Mouse (Mus musculus): ENCODE results near the gene Tbk1. TPM values are rescaled to one million over a fixed set of nuclear protein-coding genes. Genes with fewer than 3 reads are reported as not detected.

Tbk1 gene
- polyA plus RNA-seq, 1 experiment from 2014 or later, result 28.4 TPM

DNA sequence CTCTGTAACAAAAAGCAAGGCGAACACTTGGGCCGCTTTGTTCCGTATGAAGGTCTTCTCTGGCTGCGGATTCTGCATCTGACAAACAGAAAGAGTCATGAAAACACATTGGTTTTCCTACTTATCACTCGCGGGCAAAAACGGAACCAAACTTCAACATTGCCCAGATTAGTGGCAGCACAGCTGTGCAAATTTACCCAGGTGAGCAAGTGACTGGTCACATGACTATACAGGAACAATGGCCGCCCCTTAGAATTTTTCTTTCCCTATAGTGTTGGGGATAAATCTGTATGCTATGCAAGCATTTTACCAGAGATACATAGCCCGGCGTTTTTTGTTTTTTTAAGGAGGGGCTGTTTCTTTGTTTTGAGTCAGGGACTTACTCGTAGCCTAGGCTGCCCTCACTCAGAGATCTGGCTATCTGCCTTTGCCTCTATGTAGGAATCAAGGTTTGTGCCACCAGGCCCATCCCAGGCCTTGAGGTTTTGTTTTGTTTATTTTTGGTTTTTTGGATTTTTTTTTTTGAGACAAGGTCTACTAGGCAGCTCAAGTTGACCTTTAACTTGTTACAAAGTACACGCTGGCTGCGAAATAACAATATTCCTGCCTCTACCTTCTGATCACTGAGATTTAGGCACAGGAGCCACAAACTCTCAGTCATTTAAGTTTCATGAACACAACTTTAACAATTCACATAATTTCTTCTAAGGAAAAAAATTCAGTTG, 28.7 kb upstream of the Tbk1 start:
- ATAC-seq (ENCODE audit: low FRiP score, low read depth), result no peak
- no peak overlapping the region for H3K27ac ChIP-seq (replicated peaks)
- WGBS, result 93% methylated on average over 13 of the region's 13 CpGs
- H3K27me3 ChIP-seq, result no peaks in the 10 kb centered on the region
- no peak overlapping the region for H3K4me3 ChIP-seq
- no peak overlapping the region for H3K4me2 ChIP-seq
- no peaks in the 10 kb centered on the region for H3K9me3 ChIP-seq
- H3K36me3 ChIP-seq, result peaks cover 82% of the 10 kb centered on the region
- H3K4me1 ChIP-seq (replicated peaks), result no peaks in the 10 kb centered on the region
- no peak overlapping the region for H3K9ac ChIP-seq

DNA sequence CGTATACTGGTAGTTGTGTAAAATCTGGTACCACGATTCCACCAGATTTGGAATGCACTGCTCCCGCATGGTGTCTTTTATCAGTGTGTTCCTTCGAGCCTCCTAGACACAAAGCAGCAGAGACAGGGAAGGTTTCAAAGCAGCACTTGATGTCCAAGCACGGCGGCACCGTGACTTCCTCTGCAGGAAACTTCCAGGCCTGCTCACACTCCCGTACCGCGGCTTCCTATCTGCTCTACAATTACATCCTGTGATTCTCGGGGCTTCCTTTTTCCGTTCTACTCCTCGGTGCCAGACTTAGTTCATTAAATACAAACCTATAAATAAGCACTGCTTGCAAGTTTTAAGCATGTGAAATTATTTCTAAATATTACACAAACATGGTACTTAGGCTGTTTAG, 27.0 kb upstream of the Tbk1 start:
- Histone ChIP-seq H3K27me3 (no peaks in the 10 kb centered on the region), H3K27ac (replicated peaks) (no peak overlapping the region), H3K4me1 (replicated peaks) (no peaks in the 10 kb centered on the region), H3K9me3 (no peaks in the 10 kb centered on the region), H3K9ac (no peak overlapping the region), H3K36me3 (peaks cover 79% of the 10 kb centered on the region), H3K4me2 (no peak overlapping the region), H3K4me3 (no peak overlapping the region)
- no peak for ATAC-seq (ENCODE audit: low FRiP score, low read depth)
- 93% methylated on average over 13 of the region's 13 CpGs for WGBS

DNA sequence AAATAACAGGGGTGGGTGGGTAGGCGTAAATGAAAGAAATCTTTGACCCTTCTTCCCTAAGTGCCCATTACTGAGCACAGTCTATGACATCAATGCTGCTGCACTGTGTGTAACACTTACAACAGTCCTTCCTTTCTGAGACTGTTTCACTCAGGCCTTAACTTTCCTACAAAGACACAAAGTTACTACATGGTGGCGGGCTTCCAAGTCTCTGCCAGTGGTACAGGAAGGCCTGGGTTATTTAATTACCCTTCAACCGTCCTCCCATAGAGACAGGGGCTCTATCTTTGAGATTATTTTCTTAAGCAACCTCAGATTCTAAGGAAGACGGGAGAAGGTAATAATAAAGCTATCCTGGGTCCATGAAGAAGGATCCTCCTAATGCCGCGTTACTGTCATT, 25.9 kb upstream of the Tbk1 start:
- Histone ChIP-seq H3K9me3 (no peaks in the 10 kb centered on the region), H3K36me3 (peaks cover 77% of the 10 kb centered on the region), H3K4me1 (replicated peaks) (no peaks in the 10 kb centered on the region), H3K4me3 (no peak overlapping the region), H3K27ac (replicated peaks) (no peak overlapping the region), H3K9ac (no peak overlapping the region), H3K27me3 (no peaks in the 10 kb centered on the region), H3K4me2 (no peak overlapping the region)
- WGBS, result 91% methylated on average over 6 of the region's 6 CpGs
- no peak for ATAC-seq (ENCODE audit: low FRiP score, low read depth)

DNA sequence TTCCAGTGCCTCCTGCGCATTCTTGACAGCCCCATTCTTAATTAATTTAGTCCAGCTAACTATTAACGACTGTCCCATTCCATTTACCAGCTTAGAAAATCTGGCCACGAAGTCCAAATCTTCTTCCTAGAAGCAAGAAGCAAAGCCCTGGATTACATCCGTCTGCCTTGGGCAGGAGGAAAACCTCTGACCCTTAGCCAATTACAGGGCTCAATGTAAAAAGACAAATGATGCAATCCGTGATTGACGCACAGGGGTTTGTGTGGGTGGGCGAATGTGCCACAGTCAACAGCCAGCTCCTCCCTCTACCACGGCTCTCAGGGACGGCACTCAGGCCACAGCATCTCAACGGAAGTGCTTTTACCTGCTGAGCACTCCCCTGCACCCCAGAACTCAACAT, 25.0 kb upstream of the Tbk1 start:
- WGBS, result 77% methylated on average over 10 of the region's 10 CpGs
- no peak overlapping the region for H3K27ac ChIP-seq (replicated peaks)
- H3K4me1 ChIP-seq (replicated peaks), result no peaks in the 10 kb centered on the region
- peaks cover 77% of the 10 kb centered on the region for H3K36me3 ChIP-seq
- H3K4me3 ChIP-seq, result no peak overlapping the region
- ATAC-seq (ENCODE audit: low FRiP score, low read depth), result no peak
- H3K27me3 ChIP-seq, result no peaks in the 10 kb centered on the region
- no peak overlapping the region for H3K4me2 ChIP-seq
- no peaks in the 10 kb centered on the region for H3K9me3 ChIP-seq
- no peak overlapping the region for H3K9ac ChIP-seq

DNA sequence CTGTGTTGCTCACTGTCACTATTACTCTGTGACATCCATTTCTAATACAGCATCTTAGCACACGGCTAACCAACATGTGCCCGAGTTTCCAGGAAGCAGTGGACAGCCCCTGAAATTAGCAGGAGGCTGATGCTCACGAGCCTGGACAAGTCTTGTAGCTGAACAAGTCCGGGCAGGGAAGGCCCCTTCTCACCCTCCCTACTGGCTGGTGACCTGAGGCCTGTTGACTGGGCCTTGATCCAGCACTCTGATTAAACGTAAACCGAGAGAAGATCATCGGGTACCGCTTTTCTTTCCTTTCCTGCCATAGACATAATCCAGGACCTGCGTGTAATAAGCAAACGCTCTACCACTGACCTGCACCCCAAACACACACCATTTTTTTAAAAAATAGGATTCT, 21.6 kb upstream of the Tbk1 start:
- no peak for ATAC-seq (ENCODE audit: low FRiP score, low read depth)

DNA sequence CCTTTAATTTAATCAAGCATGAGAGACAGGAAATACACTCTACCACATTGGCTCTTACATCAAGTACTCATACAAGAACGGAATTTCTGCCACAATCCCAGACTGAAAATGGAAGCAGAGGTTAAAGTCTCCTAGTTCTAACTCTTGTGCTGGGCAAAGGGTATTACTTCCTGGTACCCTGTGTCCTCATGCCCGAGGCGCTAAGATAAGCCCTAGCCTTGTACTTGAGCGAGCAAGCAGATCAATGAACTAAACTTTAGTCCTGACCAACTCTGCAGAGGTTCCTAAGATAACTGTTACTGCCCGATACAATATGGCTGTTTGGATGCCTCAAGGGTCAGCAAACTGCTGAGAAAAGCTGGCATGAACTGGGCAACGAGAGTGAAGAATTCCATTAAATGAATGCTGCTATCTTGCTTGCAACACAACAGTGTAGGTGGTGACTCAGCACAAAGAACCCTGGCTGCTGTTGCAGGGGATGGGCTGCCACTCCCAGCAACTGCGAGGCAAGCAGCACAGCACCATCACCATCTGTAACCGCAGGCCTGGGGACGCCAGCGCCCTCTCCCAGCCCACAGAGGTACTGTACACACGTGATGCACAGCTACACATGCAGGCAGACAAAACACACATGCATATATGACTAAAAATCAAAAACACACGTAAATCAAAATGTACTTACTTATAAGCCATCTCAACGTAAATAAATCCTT, 18.2 kb upstream of the Tbk1 start:
- Histone ChIP-seq H3K4me1 (replicated peaks) (no peaks in the 10 kb centered on the region), H3K36me3 (peaks cover 83% of the 10 kb centered on the region), H3K27ac (replicated peaks) (no peak overlapping the region), H3K9me3 (no peaks in the 10 kb centered on the region), H3K4me2 (no peak overlapping the region), H3K9ac (no peak overlapping the region), H3K27me3 (no peaks in the 10 kb centered on the region), H3K4me3 (no peak overlapping the region)
- WGBS, result 94% methylated on average over 13 of the region's 13 CpGs
- ATAC-seq (ENCODE audit: low FRiP score, low read depth), result no peak

More for the DNA sequence above, 21.6 kb upstream of the Tbk1 start:
- no peaks in the 10 kb centered on the region for H3K4me1 ChIP-seq (replicated peaks)
- H3K36me3 ChIP-seq, result peaks cover 88% of the 10 kb centered on the region
- no peak overlapping the region for H3K9ac ChIP-seq
- 94% methylated on average over 10 of the region's 10 CpGs for WGBS
- H3K4me2 ChIP-seq, result no peak overlapping the region
- H3K27ac ChIP-seq (replicated peaks), result no peak overlapping the region
- no peak overlapping the region for H3K4me3 ChIP-seq
- no peaks in the 10 kb centered on the region for H3K9me3 ChIP-seq
- H3K27me3 ChIP-seq, result no peaks in the 10 kb centered on the region

DNA sequence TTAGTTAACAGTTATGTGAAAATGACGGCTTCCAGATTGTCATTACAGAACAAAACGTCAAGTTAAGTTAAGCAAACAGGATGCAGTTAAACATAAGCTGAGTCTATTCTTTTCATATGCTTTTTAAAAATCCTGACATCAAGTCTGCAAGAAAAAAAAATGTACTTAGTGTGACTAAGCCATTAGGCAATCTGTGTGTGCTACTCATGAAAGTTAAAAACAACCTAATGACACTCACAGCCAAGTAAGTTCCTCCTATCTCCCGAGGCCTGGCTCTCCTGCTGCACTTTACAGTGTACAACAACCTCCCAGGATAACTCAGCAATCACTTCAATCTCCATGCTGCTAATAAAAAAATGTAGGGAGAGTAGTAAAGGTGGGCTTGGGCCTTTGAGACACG, 17.0 kb upstream of the Tbk1 start:
- Histone ChIP-seq H3K4me2 (no peak overlapping the region), H3K27me3 (no peaks in the 10 kb centered on the region)

DNA sequence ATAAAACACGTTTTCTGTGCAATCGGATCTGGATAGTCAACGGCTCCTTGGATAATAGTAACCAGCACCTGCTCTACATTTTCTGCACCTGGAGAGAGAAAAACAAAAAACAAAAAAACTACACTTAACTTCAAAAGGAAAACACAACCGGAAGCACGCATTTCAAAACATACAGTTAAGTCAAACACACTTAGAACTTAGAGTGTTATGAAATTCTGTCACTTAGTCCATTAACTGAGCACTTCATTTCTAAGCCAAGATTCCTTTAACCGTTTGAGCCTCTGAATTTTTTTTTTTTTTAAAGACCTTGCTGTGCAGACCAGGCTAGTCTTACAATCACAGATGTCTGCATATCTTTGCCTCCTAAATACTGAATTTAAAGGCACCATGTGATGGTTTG, 14.7 kb upstream of the Tbk1 start:
- Histone ChIP-seq H3K9ac (no peak overlapping the region), H3K27me3 (no peaks in the 10 kb centered on the region), H3K4me2 (no peak overlapping the region), H3K9me3 (no peaks in the 10 kb centered on the region), H3K4me1 (replicated peaks) (no peaks in the 10 kb centered on the region), H3K27ac (replicated peaks) (no peak overlapping the region), H3K36me3 (peaks cover 75% of the 10 kb centered on the region), H3K4me3 (no peak overlapping the region)
- no peak for ATAC-seq (ENCODE audit: low FRiP score, low read depth)
- 90% methylated on average over 6 of the region's 6 CpGs for WGBS

More for the DNA sequence above, 17.0 kb upstream of the Tbk1 start:
- H3K36me3 ChIP-seq, result peaks cover 87% of the 10 kb centered on the region
- 91% methylated on average over 4 of the region's 4 CpGs for WGBS
- ATAC-seq (ENCODE audit: low FRiP score, low read depth), result no peak
- H3K9me3 ChIP-seq, result no peaks in the 10 kb centered on the region
- no peak overlapping the region for H3K27ac ChIP-seq (replicated peaks)
- H3K4me1 ChIP-seq (replicated peaks), result no peaks in the 10 kb centered on the region
- no peak overlapping the region for H3K9ac ChIP-seq
- no peak overlapping the region for H3K4me3 ChIP-seq

DNA sequence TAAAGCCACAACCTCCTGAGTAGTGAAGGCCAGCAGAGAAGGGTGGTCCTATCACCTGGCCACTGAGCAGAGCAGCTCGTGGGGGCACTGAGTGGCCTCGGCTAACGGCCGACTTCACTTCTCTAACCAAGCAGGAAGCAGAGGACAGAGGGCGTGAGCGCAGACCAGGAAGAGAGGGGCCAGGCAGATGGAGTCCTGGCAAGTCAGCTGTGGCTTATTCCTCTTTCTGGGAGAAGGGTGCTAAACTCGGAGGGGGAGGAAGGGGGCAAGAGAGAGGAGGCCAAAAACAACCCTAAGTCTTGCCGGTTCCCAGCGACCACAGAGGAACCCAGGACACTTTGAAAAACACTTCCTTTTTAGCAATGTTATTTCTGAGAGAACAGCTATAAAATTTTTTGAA, 10.0 kb upstream of the Tbk1 start:
- Histone ChIP-seq H3K36me3 (peaks cover 56% of the 10 kb centered on the region), H3K4me2 (no peak overlapping the region), H3K27me3 (no peaks in the 10 kb centered on the region), H3K27ac (replicated peaks) (no peak overlapping the region), H3K9ac (no peak overlapping the region), H3K9me3 (no peaks in the 10 kb centered on the region), H3K4me1 (replicated peaks) (no peaks in the 10 kb centered on the region), H3K4me3 (no peak overlapping the region)
- ATAC-seq (ENCODE audit: low FRiP score, low read depth), result no peak
- WGBS, result 89% methylated on average over 9 of the region's 9 CpGs

DNA sequence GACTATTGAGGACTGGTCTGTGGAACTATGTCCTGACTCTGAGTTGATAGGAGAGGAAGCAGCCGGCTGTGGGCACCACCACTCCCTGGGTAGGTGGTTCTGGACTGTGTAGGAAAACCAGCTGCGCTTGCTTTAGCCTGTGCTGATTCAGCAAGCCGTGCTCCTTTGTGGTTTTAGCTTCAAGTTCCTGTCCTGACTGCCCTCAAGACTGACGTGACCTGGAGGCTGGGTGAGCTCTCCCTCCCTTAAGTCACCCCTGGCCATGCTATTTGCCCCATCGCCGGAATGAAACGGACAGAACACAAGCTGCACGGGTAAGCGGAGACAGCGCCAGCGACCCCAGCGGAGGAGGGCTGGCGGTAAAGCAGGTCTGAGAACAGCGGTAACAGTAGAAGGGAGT, 4.5 kb upstream of the Tbk1 start:
- peaks cover 24% of the 10 kb centered on the region for H3K36me3 ChIP-seq
- no peak overlapping the region for H3K4me3 ChIP-seq
- H3K27me3 ChIP-seq, result no peaks in the 10 kb centered on the region
- no peaks in the 10 kb centered on the region for H3K9me3 ChIP-seq
- no peak for ATAC-seq (ENCODE audit: low FRiP score, low read depth)
- H3K27ac ChIP-seq (replicated peaks), result no peak overlapping the region
- peaks cover 5% of the 10 kb centered on the region; the same call in 1 of the 2 replicates for H3K4me1 ChIP-seq (replicated peaks)
- WGBS, result 90% methylated on average over 14 of the region's 14 CpGs
- H3K4me2 ChIP-seq, result no peak overlapping the region
- H3K9ac ChIP-seq, result no peak overlapping the region

DNA sequence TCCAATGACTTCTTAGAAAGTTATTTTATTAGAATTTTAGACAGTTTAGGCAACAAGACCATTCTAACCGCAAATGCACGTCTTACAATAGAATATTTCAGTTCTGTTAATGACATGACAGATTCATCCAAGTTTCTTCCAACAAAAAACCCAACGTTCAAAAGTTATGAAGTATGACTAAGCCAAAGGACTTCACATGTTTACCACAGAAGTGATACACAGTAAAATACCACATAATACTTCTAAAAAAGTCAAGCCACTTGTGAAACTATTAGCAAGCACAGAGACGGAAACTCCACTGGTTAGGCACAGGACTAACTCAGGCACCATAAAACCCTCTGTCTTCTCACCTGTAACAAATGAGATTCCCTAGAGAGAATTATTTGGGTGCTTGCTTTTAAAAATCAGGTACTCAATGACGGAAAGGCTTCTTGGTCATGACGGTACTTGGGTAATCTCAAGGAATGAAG, 819 bp upstream of the Tbk1 start:
- no peak for ATAC-seq (ENCODE audit: low FRiP score, low read depth)
- H3K27ac ChIP-seq (replicated peaks), result peak overlapping the region; percentile 83
- WGBS, result 66% methylated on average over 6 of the region's 6 CpGs

DNA sequence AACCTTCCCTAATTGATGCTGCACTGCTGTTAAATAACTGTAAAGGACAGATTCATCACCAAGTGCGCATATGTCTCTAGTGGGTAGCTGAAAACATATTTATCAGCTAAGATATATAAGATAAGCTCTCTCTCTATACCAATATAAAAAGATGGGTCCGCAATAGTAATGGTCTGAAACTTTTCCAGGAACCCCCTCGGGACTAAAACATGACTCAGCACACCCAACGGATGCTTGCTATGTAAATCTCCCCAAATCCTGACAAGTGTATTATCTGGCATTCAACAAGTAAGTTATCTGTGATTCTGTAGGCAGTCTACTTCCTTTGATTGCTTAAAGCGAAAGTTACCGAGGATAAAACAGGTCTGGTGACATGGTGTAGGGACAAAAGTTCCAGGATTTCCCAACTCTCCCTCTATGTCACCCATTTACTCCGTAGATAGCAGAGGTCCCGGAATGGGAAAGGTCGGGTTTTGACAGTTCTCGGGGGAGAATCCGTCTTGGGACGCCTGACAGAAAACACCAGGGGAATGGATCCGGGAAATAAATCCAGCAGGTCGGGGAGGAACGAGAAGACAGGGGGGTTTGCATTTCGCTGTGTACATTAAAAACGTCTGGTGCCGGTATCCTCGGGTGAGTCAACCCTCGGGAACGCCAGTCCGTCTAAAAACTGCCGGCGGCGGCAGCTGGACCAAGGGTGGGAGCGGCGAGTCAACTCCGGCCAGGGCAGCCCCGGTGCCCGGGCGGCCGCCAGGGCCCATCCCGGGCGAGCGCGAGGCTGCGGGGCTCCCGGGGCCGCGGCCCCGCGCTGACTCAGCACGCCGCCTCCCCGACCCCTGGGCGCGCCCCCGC, 570 bp downstream of the Tbk1 start:
- peak overlapping the region; percentile 88 for H3K4me2 ChIP-seq
- 6% methylated on average over 29 of the region's 48 CpGs for WGBS
- peaks cover 22% of the 10 kb centered on the region for H3K36me3 ChIP-seq
- no peaks in the 10 kb centered on the region for H3K9me3 ChIP-seq
- peaks cover 17% of the 10 kb centered on the region for H3K4me1 ChIP-seq (replicated peaks)
- ATAC-seq (ENCODE audit: low FRiP score, low read depth), result peak; percentile 86
- H3K4me3 ChIP-seq, result peak overlapping the region; percentile 96
- no peaks in the 10 kb centered on the region for H3K27me3 ChIP-seq
- peak overlapping the region; percentile 87 for H3K9ac ChIP-seq
- peak overlapping the region; percentile 83 for H3K27ac ChIP-seq (replicated peaks)

More for the DNA sequence above, 819 bp upstream of the Tbk1 start:
- Histone ChIP-seq H3K9me3 (no peaks in the 10 kb centered on the region), H3K4me1 (replicated peaks) (peaks cover 17% of the 10 kb centered on the region), H3K36me3 (peaks cover 16% of the 10 kb centered on the region), H3K4me2 (peak overlapping the region; percentile 88), H3K9ac (peak overlapping the region; percentile 87), H3K4me3 (peak overlapping the region; percentile 96), H3K27me3 (no peaks in the 10 kb centered on the region)

All from hindbrain, embryonic 15.5 days (tissue).